Mouse (Mus musculus) testis, postnatal 10 days (tissue): ENCODE measurements around the gene Dynlt1b.
"Not testable (repeated sequence)": the region's sequence is repeated elsewhere in the genome, so short reads cannot be mapped to it uniquely, and the experiment has no call there.

Source experiments
- DNase-seq: peaks from one replicate; pipeline ENCODE4 v3.0.0; 2021; ENCODE audit warnings: low spot score

Gene Dynlt1b

GRCm38 (mm10) chr17:6467638-6468461 is 37.9 kb downstream of the Dynlt1b start:
- DNase-seq: not testable (repeated sequence)

GRCm38 (mm10) chr17:6470031-6470430 is 40.1 kb downstream of the Dynlt1b start:
- DNase-seq: not testable (repeated sequence)

- not testable (repeated sequence) for DNase-seq
These were observed 40.8 kb downstream of the Dynlt1b start for GRCm38 (mm10) chr17:6470671-6471070.

- not testable (repeated sequence) for DNase-seq
These were observed 45.4 kb downstream of the Dynlt1b start for GRCm38 (mm10) chr17:6475270-6475669.

GRCm38 (mm10) chr17:6475913-6476312 is 46.0 kb downstream of the Dynlt1b start:
- DNase-seq: not testable (repeated sequence)

GRCm38 (mm10) chr17:6476495-6476947 is 46.6 kb downstream of the Dynlt1b start:
- not testable (repeated sequence) for DNase-seq

- DNase-seq: not testable (repeated sequence)
These were observed 47.1 kb downstream of the Dynlt1b start for GRCm38 (mm10) chr17:6477026-6477425.

- DNase-seq: not testable (repeated sequence)
These were observed 51.1 kb downstream of the Dynlt1b start for GRCm38 (mm10) chr17:6480855-6481589.

GRCm38 (mm10) chr17:6481590-6481963 is 51.7 kb downstream of the Dynlt1b start:
- DNase-seq: not testable (repeated sequence)

GRCm38 (mm10) chr17:6482248-6482647 is 52.3 kb downstream of the Dynlt1b start:
- DNase-seq: not testable (repeated sequence)
